Mouse (Mus musculus) mesoderm, embryonic 11.5 days (tissue): ENCODE measurements around the gene Cep164.
"Not testable (repeated sequence)": the region's sequence is repeated elsewhere in the genome, so short reads cannot be mapped to it uniquely, and the experiment has no call there.

ENCODE experiments used
- DNase-seq: peaks from one replicate; pipeline ENCODE4 v3.0.0-alpha.2; 2012; ENCODE audit warnings: low read depth, low spot score

Gene Cep164

DNA sequence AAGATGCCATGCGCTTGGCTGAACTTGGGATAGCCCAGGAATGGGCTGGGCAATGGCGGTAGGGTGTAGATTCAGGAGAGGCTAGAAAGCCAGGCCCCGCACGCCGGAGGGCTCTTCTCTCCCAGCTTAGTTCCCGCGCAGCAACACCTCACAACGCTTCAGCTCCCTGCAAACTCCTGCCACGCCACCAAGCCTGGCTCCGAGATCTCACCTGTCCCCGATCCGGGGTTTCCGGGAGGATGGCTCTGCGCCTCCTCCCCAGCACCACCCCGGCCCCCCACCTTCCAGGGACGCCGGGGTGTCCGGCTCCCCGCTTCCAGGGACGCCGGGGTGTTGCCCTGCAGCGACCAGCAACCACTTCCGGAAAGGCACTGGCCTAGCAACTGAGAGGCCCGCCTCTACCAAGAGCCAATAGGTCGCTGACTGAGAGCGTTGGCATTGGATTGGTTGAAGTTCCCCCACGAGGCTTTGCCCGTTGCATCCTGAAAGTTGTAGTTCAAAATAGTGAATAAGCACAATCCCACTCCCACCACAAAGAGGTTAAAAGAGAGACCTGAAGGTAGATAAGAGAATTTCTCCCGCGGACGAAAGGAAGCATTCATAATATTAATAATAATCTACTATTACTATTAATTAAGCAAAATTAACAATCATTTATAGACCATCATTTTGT lies at the start of gene Cep164:
TSS of gene Cep164 (minus strand) at position 401 of the 673 bp plus-strand sequence.
- DNase-seq, result peak; percentile 91

DNA sequence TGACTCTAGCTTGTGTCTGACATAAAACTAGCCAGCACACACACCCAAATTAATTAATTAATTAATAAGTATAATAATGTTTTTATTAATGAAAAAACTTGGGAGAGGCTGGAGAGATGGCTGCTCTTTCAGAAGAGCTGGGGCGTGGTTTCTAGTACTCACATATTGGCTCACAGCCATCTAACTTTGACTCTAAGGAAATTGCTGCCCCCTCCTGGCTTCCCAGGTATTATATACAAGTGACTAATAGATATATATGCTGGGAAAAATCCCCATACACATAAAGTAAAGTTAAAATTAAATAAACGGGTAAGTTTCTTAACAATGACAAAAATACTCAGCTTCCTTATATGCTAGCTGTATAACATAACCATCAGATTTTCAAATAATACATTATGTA lies 49.4 kb upstream of the Cep164 start:
- no peak for DNase-seq

DNA sequence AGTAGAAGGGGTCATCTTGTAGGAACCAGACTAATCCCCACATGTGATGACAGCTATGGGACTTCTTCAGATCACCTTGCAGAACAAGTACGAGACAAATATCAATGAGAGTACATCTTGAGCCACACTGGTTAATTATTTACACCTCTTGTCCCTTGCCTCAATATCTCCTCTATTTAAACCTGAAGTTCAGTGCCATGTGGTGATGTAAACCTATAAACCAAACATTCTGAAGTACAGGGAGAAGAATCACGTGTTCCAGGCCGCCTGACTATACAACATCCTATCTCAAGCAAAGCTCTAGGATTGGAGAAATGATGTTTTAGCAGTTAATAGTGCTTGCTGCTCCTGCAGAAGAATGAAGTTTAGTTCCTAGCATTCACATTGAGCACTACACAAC lies 41.8 kb upstream of the Cep164 start:
- no peak for DNase-seq

DNA sequence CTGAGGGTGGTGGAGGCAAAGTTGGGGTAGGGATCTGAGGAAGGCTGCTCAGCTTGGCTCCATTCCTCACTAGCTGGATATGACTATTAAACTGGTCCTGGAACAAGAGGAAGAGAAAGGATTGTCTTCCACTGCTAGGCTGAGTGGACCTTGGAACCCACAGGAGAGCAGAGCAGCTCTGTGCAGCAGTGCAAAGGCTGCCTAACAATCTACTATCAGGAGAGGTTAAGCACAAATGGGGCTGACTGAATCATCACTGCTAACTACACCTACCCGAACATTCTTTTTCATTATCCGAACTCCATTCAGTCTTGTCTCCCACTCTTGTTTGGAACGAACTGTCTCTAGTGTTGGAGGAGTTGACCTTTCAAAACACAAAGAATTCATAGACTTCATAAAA lies 40.7 kb upstream of the Cep164 start:
- DNase-seq, result no peak

DNA sequence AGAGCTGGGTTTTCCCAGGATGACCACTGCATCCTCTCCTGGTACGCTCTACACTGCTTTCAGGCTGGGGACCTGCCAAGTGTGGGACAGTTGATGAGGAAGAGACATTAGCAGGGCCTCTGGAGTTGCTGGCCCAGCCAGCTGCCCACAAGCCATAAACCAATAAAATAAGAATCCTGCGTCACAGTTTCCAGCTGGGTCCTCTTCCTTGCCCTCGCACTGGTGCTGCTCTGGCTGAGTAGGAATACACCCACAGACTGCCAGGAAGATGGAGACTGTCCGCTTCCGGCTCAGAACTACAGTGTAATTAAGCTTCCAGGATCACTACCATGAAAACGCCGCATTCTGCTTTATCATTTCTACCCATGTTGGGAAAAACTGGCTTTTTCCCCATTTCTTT lies 33.3 kb upstream of the Cep164 start:
- DNase-seq, result no peak

DNA sequence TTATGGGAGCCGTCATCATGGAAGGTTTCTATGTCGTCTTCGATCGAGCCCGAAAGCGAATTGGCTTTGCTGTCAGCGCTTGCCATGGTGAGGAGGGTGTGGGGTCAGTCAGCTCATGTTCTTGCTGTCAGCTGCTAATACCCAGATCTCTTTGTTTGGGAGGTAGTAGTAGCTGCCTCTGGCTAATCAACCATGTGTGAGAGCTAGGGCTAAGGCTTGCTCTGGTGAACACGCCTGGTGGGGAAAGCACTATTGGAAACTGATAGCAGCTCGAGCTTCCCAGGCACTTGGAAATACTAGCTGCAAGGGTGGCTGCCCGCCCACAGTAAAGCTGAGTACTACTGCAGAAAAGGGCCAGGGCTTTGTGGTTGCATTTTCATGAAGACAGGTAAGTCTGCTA lies 30.9 kb upstream of the Cep164 start:
- no peak for DNase-seq

DNA sequence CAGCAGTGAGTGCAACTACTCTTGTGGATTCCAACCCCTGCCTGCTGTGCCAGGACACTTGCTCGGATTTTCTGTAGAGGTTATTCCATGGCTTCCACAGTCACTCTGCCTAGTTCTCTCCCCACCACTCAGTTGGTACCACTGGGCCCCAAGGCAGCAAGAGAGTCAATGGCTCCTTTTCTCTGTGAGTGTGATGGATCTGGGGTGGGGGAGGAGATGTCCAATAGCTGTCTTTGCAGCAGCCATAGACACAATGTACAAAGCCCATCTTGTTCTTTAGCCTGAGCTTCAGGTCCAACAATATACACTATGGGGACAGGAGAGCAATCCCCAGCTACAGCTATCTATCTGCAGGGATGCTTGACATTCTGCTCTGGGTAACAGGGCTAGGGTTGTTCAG lies 25.6 kb upstream of the Cep164 start:
- DNase-seq, result no peak

DNA sequence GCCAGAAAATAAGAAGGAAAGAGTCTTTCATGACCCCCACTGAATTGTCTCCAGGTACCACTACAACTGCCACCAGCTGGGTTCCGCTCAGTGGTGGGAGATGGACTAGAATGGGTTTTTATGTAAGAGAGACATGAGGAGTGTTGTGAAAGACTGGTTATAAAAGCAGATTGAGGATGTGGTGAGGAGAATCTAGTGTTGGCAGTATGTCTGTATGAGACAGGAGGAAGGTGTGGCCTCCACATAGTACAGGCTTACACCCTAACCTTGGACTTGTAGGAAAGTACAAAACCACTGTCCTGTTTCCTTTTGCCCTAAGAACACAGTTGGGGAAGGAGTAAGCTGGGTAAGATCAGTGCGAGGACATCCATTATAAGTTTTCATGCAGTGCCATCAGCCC lies 25.2 kb upstream of the Cep164 start:
- no peak for DNase-seq

DNA sequence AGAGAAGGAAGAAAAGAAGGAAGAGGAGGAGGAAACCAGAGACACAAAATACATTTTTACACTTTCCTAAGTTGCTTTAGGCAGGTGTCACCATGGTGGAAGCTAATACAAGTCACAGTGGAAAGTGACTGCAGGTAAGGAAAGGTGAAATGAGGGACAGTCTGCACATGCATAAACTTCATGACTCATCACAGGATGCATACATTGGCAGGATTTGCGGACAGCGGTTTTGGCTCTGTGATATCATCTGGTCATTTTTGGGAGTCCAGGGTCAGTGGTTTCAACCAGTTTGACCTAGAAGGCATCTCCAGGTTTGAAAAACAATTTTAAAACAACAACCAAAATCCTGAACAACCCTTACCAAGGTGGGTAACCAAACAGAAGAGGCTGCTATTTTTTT lies 23.3 kb upstream of the Cep164 start:
- no peak for DNase-seq

DNA sequence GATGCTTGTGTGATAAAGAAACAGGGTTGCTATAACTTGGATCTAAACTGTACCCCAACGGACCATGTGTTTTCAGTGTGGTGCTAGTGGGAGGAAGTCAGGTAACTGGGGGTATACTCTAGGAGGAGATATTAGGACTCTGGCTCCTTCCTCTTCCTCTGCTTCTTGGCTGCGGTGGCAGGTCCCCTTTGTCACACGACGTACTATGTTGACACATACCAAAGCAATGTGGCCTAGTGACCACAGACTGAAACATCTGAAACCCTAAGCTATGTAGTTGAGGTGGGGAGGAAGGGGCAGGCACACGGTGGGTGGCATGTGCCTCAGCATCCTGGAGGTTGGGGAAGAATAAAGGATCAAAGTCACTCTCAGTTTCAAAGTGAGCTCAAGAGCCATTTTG lies 22.8 kb upstream of the Cep164 start:
- DNase-seq, result no peak

DNA sequence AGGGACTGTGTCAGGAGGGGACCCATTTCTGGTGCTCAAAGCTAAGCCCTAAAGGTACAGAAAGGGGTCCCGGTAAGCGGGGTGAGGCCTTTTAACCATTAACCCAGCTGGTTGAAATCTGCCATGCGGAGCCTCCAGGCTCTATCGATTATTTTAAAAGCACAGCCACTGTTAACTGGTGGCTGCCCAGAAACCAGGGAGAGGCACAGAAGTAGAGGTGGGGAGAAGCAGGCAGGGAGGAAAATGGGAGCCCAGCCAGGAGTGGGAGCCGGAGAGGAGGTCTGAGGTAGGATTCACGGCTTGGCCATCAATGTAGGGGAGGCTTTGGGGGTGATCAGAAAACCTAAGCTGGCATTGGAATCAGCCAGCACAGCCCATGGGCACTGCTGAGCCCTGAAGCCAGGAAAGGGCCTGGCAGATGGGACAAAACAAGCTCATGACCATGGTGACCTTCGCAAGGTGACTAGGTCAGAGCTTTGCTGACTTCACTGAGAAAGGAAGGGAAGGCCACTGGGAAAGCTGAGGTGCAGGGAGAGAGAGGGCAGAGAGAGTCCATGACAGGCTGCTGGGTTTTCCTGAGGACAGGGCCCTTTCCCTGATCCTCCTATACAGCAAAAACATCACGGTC lies 22.2 kb upstream of the Cep164 start:
- DNase-seq, result no peak

DNA sequence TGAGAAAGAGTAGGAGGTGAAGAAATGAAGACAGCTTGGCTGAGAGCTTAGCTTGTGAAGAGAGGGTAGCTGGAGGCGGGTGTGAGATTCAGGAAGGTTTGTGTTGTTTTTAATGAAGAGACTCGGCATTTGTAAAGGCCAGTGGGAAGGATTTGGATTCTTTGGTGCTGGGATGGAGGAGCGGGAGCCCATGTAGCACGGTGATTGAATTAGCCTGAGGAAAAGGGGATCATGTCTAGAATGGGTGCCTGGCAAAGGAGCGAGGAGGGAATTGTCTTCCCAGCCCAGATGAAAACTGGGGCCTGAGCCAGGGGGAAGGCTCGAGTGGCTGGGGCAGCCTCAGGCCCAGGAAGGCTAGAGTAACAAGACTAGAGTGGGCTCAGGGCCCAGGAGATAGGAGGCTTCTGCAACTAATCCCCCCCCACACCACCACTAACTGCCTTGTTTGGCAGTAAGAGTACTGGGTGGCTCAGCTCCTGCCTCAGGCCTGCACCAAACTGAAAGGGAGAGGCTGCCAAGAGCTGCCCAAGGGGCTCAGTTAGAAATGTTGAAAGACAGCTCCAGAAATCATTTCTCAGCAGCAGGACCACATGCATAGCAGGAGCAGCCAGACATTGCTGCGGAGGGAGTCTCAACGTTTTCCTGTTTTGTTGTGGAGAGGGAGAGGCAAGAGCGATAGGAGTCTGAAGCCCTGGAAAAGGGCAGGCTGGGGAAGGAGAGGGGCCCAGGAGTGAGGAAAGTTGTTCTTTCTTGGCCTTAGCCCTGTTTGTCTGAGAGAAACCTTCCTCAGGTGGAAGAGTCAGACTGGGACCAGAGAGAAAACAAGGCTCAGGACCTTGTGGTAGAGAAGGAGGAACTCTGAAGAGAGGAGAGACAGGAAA lies 21.3 kb upstream of the Cep164 start:
- DNase-seq, result no peak

DNA sequence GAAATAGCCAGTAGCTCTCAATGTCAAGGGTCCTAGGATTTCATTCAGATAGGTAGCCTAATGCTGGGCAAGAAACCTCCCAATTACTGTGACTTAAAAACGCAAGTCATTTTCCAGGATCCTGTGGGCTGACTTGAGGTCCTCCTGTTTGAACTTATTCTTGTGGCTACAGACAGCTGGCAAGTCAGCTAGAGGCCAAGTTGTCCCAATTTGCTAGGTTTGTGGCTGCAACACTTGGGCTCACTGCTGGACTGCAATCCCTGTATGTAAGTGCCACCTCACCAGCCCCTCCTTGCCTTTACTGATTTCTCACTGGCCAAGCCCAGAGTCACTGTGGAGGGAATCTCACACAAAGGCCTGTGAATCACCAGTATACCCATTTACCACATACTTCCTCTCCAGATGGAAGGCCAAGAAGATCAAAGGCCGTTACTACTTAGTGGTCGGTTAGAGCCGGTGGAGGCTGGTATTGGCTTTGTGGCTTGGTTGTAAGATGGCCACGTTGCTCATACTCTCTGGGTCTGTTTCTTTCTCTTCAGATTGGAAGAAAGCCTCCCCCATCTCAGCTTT lies 18.5 kb upstream of the Cep164 start:
- no peak for DNase-seq

DNA sequence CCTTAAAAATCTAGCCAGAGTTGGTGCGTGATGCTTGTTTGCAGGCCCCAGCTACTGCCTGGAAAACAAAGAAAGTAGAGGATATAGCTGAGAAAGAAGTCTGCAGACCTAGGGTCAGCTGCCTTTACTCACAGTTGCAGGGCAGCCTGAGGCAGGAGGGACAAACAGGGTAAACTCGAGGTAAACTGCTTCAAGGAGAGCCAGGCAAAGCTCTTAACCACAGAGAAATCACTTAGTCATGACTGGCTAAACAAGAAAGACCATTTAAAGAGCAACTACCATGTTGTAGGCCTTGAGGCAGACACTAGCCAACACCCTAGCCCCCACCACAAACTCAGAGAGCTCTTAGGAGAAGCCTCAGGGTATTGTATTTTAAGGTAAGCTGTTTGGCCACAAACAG lies 17.7 kb upstream of the Cep164 start:
- DNase-seq, result not testable (repeated sequence)

DNA sequence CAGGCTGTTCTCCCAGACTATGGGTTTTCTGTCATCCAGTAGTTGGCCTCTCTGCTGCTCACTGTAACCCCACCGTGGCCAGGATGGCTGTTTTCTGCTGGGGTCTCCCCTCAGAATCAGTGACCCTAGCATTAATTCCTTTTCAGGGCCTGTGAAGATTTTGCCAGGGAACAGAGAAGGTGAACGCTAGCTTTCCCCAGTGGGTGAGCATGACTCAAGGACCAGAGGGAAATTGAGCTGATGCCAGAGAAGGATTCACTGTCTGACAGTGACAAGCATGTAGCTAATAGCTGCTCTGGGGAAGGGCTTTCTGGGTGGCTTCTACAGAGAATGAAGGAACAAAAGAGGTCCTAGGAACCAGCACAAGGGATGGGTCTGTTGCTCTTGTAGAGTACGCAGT lies 17.1 kb upstream of the Cep164 start:
- no peak for DNase-seq

DNA sequence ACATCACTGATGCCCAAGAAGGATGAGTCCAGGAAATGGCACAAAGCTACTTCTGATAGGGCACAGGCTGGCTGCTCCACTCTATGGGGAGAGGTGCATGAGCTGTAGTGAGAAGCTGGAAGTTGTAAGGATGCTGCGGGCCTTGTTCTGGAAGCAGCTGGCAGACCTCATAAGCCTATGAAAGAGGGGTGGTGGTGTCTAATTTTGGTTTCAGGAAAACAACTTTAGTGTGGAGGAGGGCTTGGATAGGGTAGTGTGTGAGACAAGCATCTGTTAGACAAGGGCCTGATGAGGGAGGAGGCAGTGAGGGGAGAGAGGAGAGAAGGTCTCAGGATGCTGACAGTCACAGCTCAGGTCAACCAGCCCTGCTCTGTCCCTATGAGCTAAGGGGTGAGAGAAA lies 15.3 kb upstream of the Cep164 start:
- no peak for DNase-seq

DNA sequence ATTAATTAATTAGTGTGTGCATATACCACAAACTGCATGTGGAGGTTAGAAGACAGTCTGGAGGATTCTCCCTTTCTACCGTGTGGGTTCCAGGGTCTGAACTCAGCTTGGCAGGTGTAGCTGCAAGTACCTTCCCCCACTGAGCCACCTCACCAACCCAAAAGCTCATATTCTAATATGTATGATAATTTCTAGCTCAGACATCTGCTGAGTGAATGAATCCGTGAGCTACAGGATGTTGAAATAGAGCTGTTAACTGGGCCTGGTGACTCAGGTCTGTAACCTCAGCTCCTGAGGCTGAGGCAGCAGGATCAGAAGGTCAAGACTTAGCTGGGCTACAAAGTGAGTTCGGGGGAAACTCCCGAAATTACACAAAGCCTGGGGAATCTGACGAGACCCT lies 14.5 kb upstream of the Cep164 start:
- DNase-seq, result no peak

DNA sequence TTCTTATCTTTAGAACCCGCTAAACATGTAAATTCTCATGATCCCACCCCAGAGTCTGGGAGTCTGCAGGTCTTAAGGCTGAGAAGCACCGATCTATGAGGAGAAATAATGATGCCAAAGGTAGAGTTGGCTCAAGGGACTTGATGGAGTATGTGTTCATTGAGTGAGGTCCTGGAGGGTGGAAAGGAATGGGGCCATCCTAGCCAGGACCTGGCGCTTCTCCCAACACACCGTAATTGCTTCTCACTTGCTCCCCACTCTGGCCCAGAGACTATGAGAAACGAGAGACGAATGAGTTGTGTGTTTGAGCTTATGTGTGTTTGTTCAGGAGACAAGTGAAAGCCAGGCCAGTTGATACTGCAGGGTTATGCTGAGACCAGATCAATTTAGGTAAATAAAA lies 13.0 kb upstream of the Cep164 start:
- DNase-seq, result no peak

DNA sequence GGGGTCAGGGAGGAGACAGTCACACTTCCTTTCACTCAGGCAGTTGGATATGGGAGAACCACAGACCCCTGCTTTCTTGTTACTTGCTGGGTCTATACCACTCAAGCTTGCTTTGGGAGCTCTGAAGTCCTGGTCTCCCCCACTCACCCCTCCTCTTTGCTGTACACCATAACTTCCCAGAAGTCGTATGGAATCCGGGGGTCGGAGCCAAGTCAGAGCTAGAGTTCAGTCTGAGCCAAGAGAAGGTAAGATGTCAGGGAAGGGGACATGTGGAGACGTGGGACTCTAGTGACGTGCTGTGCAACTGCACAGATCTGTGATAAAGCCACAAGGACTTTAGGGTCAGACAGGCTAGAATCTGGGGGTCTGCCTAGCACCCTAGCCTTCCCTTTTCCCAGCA lies 11.8 kb upstream of the Cep164 start:
- no peak for DNase-seq

DNA sequence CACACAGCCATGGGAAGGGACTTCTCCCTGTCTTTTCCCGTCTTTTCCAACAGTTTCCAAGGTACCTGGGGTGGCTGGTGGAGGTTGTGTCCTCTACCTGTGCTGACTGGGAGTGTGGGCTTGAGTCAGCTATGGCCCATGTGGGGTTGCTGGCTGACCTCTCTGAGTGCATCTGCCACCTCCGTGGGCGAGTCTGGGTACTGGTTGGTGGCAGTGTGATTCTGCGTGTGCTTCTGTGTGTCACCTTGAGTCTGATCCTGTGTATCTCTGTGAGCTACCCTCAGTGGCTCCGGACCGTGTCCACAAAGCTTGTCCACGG lies 11.4 kb upstream of the Cep164 start:
- no peak for DNase-seq

DNA sequence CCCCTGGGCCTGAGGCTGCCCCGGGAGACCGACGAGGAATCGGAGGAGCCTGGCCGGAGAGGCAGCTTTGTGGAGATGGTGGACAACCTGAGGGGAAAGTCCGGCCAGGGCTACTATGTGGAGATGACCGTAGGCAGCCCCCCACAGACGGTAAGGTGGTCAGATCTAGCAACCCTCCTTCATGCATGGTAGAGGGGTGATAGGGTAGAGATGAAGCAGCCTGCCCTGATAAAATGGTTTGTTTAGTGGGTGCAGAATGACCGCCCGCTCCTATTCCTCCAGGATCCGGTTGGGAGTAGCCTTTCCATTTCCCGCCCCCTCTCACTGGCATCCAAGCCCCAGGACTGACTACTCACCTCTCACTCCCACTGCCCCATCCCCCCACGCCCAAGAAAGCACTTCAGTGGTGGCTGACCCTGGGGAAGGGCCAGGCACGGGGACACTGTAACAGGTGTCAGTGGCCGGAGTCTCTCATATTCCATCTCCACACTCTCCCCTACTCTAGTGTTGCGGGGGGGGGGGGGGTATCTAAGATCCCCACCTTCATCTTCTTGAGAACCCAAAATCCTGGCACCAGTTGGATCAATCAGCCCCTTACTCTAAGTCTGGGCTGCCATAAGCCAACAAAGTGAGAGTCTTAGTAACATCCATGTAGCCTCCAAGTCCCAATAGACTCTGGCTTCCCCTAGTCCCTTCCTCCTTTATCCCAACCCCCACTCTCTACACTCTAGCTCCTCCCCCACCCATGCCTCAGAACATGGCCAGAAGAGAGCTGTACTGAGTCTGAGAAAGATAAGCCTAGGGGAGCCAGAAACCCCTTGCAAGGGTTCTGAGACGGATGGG lies 10.9 kb upstream of the Cep164 start:
- DNase-seq, result no peak
